Mouse (Mus musculus) ES-E14 (cell line): Measurements from ENCODE around the gene Kirrel3. TPM values are rescaled to one million over a fixed set of nuclear protein-coding genes. Genes with fewer than 3 reads are reported as not detected.

Experiments used
- DNase-seq: peaks from one replicate; pipeline ENCODE4 v3.0.0-alpha.2; 2013; ENCODE audit warnings: low read depth, low spot score
- H3K27ac ChIP-seq: 2 replicates; pipeline ENCODE4 v1.5.1; 2012; ENCODE audit warnings: low read depth, mild to moderate bottlenecking, low read length, moderate library complexity, mixed read lengths; ENCODE audit not compliant: poor library complexity, insufficient read depth, severe bottlenecking
- H3K36me3 ChIP-seq: 2 replicates; pipeline ENCODE4 v1.6.1; 2012; ENCODE audit warnings: mild to moderate bottlenecking, low read length, moderate library complexity, mixed read lengths; ENCODE audit not compliant: control insufficient read depth, poor library complexity, insufficient read depth, severe bottlenecking
- H3K4me1 ChIP-seq, 2 experiments: fragments of 150-350 bp in 1 of 2; sonication (generic) in 1 of 2; 2 replicates each; pipeline ENCODE4 v1.6.1; 2012; ENCODE audit warnings: low read length in 2 of 2, mild to moderate bottlenecking in 1 of 2, mixed read lengths in 1 of 2; ENCODE audit not compliant: control insufficient read depth in 2 of 2, insufficient read depth in 2 of 2, poor library complexity in 1 of 2
- H3K4me3 ChIP-seq, 2 experiments: fragments of 150-350 bp in 1 of 2; sonication (generic) in 1 of 2; 2 replicates each; pipeline ENCODE4 v1.5.1; 2012; ENCODE audit warnings: low read length in 2 of 2, low read depth in 1 of 2, mild to moderate bottlenecking in 1 of 2, mixed read lengths in 1 of 2; ENCODE audit not compliant: insufficient read depth in 1 of 2, poor library complexity in 1 of 2, severe bottlenecking in 1 of 2
- H3K9ac ChIP-seq: 2 replicates; pipeline ENCODE4 v1.6.1; 2012; ENCODE audit warnings: low read depth, mild to moderate bottlenecking, low read length, mixed read lengths; ENCODE audit not compliant: poor library complexity, insufficient read depth, severe bottlenecking
- H3K9me3 ChIP-seq: fragments of 150-350 bp; sonication (generic); 2 replicates; pipeline ENCODE4 v1.6.1; 2012; ENCODE audit warnings: low read depth, mild to moderate bottlenecking, low read length; ENCODE audit not compliant: control insufficient read depth, insufficient read depth
- CHD2 ChIP-seq: IDR thresholded peaks from 2 replicates; pipeline ENCODE4 v1.6.1; 2014; ENCODE audit warnings: mild to moderate bottlenecking, low read depth, low read length, inconsistent platforms
- HCFC1 ChIP-seq: IDR thresholded peaks from 2 replicates; pipeline ENCODE4 v1.6.1; 2012; ENCODE audit warnings: low read length, inconsistent platforms, borderline replicate concordance; ENCODE audit not compliant: insufficient read depth
- MAFK ChIP-seq: IDR thresholded peaks from 2 replicates; pipeline ENCODE4 v1.6.1; 2014; ENCODE audit warnings: mild to moderate bottlenecking, low read depth, low read length, inconsistent platforms; ENCODE audit not compliant: insufficient read depth
- ZC3H11A ChIP-seq: IDR thresholded peaks from 2 replicates; pipeline ENCODE4 v1.6.1; 2012; ENCODE audit warnings: low read depth, mild to moderate bottlenecking, inconsistent platforms, low read length, borderline replicate concordance
- ZNF384 ChIP-seq: IDR thresholded peaks from 2 replicates; pipeline ENCODE4 v1.6.1; 2012; ENCODE audit warnings: low read depth, low read length, inconsistent platforms
- in situ Hi-C, 2 experiments: fragments of 600-800 bp; cut with MboI; formaldehyde crosslinking; loops; one replicate each; pipeline ENCODE4 v1.15.1; 2025; ENCODE audit warnings: low sequenced_read_pairs in 2 of 2, inconsistent platforms in 1 of 2; ENCODE audit not compliant: unreplicated experiment in 2 of 2
- total RNA-seq: library from RNA; depleted of rRNA; stranded (reverse); fragments of 300-350 nt; gene quantifications from 2 replicates; pipeline ENCODE4 v1.2.3, GENCODE M21; 2012

The Kirrel3 gene
- total RNA-seq, 1 experiment = 0.67 TPM

DNA sequence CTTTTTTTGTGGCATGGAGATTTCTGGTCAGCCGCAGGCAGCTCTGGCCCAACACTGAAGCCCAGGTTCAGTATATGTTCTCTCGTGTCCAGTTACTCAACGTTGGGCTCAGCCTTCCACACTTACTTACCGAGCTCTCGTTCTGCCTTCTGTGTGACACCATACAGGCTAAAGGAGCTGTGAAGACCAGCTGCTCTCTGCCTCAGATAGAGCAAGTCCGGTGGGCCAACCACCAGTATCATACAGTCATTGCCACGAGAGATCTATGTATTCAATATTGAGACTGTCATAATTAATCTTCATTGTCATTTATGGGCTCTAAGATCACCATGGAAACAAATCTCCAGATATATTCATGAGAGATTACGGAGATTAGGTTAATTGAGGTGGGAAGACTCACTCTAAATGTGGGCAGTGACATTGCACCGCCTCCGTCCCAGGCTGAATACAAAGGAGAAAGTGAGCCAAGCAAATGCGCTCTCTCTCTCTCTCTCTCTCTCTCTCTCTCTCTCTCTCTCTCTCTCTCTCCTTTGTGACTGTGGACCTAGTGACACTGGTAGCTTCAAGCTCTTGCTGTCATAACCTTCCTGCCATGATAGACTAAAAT is 339.8 kb downstream of the Kirrel3 start:
- no peaks in the 10 kb centered on the region for H3K9me3 ChIP-seq
- H3K4me1 ChIP-seq = no peaks in the 10 kb centered on the region
- no peak overlapping the region for H3K9ac ChIP-seq
- H3K4me3 ChIP-seq = no peak overlapping the region
- DNase-seq = no peak
- H3K36me3 ChIP-seq = no peaks in the 10 kb centered on the region
- H3K27ac ChIP-seq = no peak overlapping the region
- TF ChIP-seq ZNF384 (no peak), MAFK (no peak), HCFC1 (no peak), CHD2 (no peak), ZC3H11A (no peak)
- in situ Hi-C loops = no loop called here

DNA sequence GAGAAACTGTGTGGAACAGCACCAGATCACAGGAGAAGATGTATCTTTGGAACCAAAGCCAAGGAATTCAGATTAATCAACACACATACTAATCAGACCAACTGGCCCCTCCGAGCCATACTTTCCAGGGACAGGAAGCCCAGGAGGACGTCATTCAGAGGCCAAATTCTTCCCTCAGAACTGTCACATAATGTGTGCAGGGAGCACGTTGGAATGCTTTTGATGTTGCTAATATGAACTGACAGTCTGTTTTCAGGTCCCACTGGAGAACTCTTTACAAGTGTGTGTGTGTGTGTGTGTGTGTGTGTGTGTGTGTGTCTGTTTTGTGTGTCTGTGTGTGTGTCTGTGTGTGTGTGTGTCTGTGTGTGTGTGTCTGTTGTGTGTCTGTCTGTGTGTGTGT is 345.0 kb downstream of the Kirrel3 start:
- H3K4me1 ChIP-seq = no peaks in the 10 kb centered on the region
- no peak overlapping the region for H3K27ac ChIP-seq
- DNase-seq = no peak
- no peak overlapping the region for H3K4me3 ChIP-seq
- in situ Hi-C loops = no loop called here
- no peaks in the 10 kb centered on the region for H3K36me3 ChIP-seq
- no peak overlapping the region for H3K9ac ChIP-seq
- no peaks in the 10 kb centered on the region for H3K9me3 ChIP-seq
- TF ChIP-seq CHD2 = no peak
- TF ChIP-seq MAFK = no peak
- TF ChIP-seq HCFC1 = no peak
- TF ChIP-seq ZC3H11A = no peak
- no peak for TF ChIP-seq ZNF384

GRCm38 (mm10) chr9:34836801-34837200 is 351.1 kb downstream of the Kirrel3 start:
- no peak for TF ChIP-seq HCFC1
- no peak for TF ChIP-seq ZC3H11A
- TF ChIP-seq ZNF384 = no peak
- TF ChIP-seq CHD2 = no peak
- no peak for TF ChIP-seq MAFK
- no peaks in the 10 kb centered on the region for H3K4me1 ChIP-seq
- H3K27ac ChIP-seq = no peak overlapping the region
- no peaks in the 10 kb centered on the region for H3K9me3 ChIP-seq
- in situ Hi-C loops = no loop called here
- no peaks in the 10 kb centered on the region for H3K36me3 ChIP-seq
- H3K9ac ChIP-seq = no peak overlapping the region
- no peak for DNase-seq
- H3K4me3 ChIP-seq = no peak overlapping the region

- H3K4me1 ChIP-seq = no peaks in the 10 kb centered on the region
- no peak overlapping the region for H3K9ac ChIP-seq
- in situ Hi-C loops = no loop called here
- peak; percentile 56 for DNase-seq
- H3K27ac ChIP-seq = no peak overlapping the region
- H3K9me3 ChIP-seq = no peaks in the 10 kb centered on the region
- TF ChIP-seq ZNF384 = no peak
- no peak for TF ChIP-seq MAFK
- TF ChIP-seq HCFC1 = no peak
- TF ChIP-seq ZC3H11A = no peak
- no peak for TF ChIP-seq CHD2
- no peaks in the 10 kb centered on the region for H3K36me3 ChIP-seq
- no peak overlapping the region for H3K4me3 ChIP-seq
Observed at GRCm38 (mm10) chr9:34837700-34838462, 352.2 kb downstream of the Kirrel3 start.
